Mouse (Mus musculus) layer of hippocampus, adult 2 months (tissue): ENCODE data around the gene Zcchc2. TPM values are rescaled to one million over a fixed set of nuclear protein-coding genes. Genes with fewer than 3 reads are reported as not detected.

ENCODE experiments used
- DNase-seq, 2 experiments: peaks; one replicate each; pipeline ENCODE4 v3.0.0; 2022; ENCODE audit warnings: low spot score in 2 of 2
- H3K27ac ChIP-seq: fragments of 200-600 bp; 2 replicates; pipeline ENCODE4 v1.8.1; 2022
- H3K4me3 ChIP-seq: fragments of 200-600 bp; 2 replicates; pipeline ENCODE4 v1.8.1; 2022; ENCODE audit warnings: mild to moderate bottlenecking
- CTCF ChIP-seq: fragments of 200-600 bp; conservative IDR thresholded peaks from 2 replicates; pipeline ENCODE4 v1.8.1; 2022; ENCODE audit warnings: antibody characterized with exemption, mild to moderate bottlenecking, moderate library complexity
- total RNA-seq, 2 experiments: library from RNA; stranded (reverse); gene quantifications; 2 replicates each; pipeline ENCODE4 v1.2.3; 2021

Gene Zcchc2
- total RNA-seq, 2 experiments from 2014 or later, result 17.7 to 20.0 TPM

GRCm38 (mm10) chr1:105991931-105992837 lies 2.0 kb downstream of the Zcchc2 start:
- DNase-seq, result no peak
- Histone ChIP-seq H3K4me3 (peak overlapping the region; percentile 86), H3K27ac (peak overlapping the region; percentile 94)
- TF ChIP-seq CTCF, result no peak

DNA sequence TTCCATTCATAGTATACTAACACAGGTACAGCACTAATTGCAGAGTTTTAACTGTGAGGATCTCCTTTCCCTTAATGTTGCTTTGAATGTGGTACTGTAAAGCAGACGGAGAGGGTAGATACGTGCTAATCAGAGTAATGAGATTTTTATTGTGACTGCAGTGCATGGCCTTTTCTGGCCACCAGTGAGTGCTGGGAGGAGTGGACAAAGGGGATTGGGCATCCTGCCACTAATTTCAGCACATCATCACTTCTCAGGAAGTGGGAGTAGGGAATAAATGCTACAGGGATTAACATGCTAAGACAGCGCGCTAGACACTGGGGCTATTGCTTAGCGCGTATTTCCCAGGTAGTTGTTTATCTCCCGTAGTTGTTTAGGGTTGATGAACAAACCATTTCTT lies 3.0 kb downstream of the Zcchc2 start:
- DNase-seq, result no peak
- Histone ChIP-seq H3K27ac (peak overlapping the region; percentile 91), H3K4me3 (peak overlapping the region; percentile 86)
- TF ChIP-seq CTCF, result no peak

GRCm38 (mm10) chr1:105993601-105994209 lies 3.5 kb downstream of the Zcchc2 start:
- TF ChIP-seq CTCF, result no peak
- Histone ChIP-seq H3K4me3 (peak overlapping the region; percentile 86), H3K27ac (peak overlapping the region; percentile 91)
- DNase-seq, result peak; percentile 82 to 84

- Histone ChIP-seq H3K27ac (no peak overlapping the region), H3K4me3 (no peak overlapping the region)
- no peak for DNase-seq
- TF ChIP-seq CTCF, result no peak
Measured at GRCm38 (mm10) chr1:105995966-105996365, 5.8 kb downstream of the Zcchc2 start.

DNA sequence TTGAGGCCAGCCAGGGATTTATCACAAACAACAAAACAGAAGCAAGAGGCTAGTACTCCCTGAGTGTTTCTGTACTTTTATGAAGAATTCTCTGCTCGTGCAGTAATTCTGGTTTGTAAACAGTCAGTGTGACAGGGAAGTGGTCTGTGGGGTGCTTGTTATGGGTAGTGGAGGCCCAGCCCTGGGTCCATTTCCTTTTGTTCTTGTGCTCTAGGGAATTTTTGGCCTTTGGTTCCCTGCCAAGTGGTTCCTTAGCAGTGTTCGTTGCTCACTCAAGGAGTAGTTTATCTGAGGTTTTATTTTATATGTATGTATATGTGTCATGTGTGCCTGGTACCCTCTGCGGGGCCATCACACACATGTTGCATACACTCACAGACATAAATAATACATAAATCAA lies 7.1 kb downstream of the Zcchc2 start:
- TF ChIP-seq CTCF, result no peak
- no peak overlapping the region for H3K4me3 ChIP-seq
- DNase-seq, result no peak
- no peak overlapping the region for H3K27ac ChIP-seq

DNA sequence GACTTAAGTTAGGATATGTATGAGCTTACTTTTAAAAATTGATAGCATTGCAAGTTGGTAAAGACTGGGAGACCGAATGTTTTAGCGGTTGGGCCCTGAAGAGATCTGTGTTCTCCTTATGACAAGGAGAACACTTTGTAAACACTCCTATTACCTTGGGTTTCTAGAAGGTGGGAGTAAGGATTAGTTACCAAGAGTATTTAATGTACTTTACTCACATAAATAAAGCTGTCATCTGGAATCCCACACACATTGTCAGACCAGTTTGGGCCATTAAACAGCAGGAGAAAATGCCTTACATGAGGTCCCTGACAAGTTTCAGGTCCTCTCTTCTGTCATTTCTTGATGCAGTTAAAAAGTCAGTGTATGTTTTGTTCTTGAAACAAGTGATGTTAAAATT lies 9.6 kb downstream of the Zcchc2 start:
- H3K27ac ChIP-seq, result no peak overlapping the region
- no peak overlapping the region for H3K4me3 ChIP-seq
- no peak for TF ChIP-seq CTCF
- no peak for DNase-seq

DNA sequence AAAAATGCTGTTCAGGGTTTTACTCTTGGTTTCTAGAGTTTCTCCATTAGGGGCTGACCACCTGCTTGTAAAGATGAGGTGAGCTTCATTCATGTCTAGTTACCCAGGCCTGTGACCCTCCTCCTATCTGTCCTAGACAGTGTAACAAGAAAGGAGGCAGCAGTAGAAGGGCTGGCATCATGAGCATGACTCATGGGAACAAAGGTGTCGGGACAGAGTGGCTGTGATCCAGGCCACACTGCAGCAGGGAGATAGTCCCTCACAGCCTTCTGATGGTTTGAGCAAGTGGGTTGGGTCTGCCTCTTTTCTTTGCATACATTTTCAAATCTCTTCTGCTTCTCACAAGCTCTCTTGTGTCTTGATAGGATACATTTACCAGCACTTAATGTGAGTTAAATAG lies 17.4 kb downstream of the Zcchc2 start:
- no peak overlapping the region for H3K4me3 ChIP-seq
- DNase-seq, result no peak
- no peak for TF ChIP-seq CTCF
- no peak overlapping the region for H3K27ac ChIP-seq

DNA sequence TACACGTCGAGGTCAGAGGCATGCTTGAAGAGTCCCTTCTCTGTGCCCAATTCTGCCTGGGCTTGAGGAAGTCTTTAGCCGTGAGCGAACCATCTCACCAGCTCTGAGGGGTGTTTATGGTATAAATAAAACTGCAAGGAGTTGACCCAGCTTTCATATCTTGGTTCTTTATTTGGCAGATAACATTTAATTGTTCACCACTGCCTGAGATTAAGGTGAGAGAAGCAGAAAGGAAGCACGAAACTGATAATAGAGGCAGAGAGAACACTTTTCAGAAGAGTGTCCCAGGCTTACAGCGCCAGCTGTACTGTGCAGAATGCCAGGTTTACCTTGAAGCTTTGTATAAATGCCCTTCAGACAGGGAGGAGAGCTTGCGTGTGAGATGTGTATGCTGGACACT lies 20.9 kb downstream of the Zcchc2 start:
- H3K27ac ChIP-seq, result no peak overlapping the region
- TF ChIP-seq CTCF, result no peak
- H3K4me3 ChIP-seq, result no peak overlapping the region
- DNase-seq, result no peak

DNA sequence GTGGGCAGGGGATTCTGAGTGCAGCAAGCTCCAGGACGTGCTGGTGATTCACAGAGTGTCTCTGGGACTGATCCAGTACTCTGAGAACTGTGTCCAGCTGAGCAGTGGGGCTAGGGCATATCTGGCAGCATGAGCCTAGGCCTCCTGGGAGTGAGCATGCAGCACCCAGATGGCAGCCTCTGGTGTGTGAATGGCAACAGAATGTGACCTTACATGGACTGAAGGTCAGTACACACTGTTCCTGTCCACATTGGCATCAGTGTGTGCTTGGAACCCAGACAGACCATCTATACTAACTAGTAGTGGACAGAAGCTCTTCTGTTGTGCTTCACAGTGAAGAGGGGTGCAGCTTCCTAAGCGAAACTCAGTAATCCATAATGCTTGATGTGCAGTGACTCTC lies 23.6 kb downstream of the Zcchc2 start:
- no peak for DNase-seq
- Histone ChIP-seq H3K4me3 (no peak overlapping the region), H3K27ac (no peak overlapping the region)
- TF ChIP-seq CTCF, result no peak

DNA sequence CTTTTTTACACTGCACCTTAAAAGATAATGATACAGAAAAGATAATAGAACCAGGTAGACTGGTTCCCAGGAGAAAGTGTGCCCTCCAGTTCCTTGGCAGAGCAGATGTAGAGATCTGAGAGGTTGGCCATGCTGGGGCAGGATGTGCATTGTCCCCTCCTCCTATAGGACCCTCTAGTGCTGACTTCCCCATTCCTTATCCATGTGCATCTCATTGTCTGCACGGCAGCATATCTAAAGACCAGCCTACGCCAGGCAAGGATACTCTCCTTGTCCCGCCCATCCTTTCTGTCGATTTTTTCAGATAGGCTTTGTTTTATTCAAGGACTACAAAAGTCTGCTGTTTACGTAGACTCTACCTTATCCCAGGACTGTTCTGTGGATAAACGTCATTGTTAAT lies 26.1 kb downstream of the Zcchc2 start:
- no peak for DNase-seq
- Histone ChIP-seq H3K4me3 (no peak overlapping the region), H3K27ac (no peak overlapping the region)
- TF ChIP-seq CTCF, result no peak

GRCm38 (mm10) chr1:106019854-106020253 lies 29.6 kb downstream of the Zcchc2 start:
- no peak overlapping the region for H3K27ac ChIP-seq
- no peak for DNase-seq
- TF ChIP-seq CTCF, result no peak
- no peak overlapping the region for H3K4me3 ChIP-seq

DNA sequence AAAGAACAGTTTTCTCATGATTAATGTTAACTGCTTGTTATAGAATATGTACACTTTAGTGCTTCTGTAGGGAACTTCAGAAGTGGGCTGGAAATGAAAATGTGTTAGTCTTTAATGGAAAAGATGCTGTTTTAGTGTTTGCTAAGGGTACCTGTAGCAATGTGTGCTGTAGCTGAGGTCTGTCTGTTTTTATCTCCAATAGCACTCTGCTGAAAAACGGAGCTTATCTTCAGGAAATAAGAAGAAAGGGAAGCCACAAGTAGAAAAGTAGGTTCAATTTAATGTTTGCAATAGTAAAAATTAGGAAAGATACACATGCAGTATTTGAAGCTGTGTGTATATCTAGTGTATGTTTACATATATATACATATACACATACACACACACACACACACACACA lies 32.8 kb downstream of the Zcchc2 start:
- no peak for DNase-seq
- no peak overlapping the region for H3K4me3 ChIP-seq

DNA sequence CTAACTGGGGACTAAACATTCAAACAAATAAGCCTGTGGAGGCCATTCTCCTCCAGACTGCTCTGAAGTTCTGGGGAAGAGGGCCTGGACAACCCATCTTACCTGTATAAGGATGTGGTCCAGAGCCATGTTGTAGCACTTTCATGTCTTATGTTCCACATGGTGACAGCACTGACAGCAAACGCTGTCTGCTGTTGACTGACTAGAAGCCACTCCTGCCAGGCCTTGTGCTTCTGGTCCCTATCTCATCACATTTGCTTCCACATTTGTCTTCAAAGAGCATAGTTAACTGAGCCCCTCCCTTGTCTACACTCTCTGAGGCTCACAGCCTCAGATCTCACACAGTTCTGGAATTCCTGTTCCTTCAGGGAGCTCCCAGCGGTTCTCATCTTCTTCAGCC lies 34.0 kb downstream of the Zcchc2 start:
- no peak overlapping the region for H3K27ac ChIP-seq

More for the DNA sequence above, 32.8 kb downstream of the Zcchc2 start:
- no peak for TF ChIP-seq CTCF
- H3K27ac ChIP-seq, result no peak overlapping the region

DNA sequence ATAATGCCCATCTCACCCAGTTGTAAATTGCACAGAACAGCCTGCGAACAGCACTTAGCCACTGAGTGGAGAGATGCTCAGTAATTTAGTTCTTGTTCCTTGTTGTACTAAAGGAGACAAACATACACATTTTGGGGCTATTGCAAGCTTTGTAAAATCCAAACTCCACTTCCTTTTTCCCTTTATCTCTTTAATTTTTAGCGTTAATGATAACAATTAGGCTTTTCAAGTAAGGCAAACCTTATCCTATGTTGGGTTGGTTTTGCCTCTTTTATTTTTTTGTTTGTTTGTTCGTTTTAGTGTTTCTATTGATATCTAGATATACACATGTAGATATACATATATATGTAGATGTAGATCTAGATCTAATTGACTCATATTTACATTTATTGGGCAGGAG lies 34.6 kb downstream of the Zcchc2 start:
- no peak for TF ChIP-seq CTCF
- no peak for DNase-seq
- Histone ChIP-seq H3K27ac (no peak overlapping the region), H3K4me3 (no peak overlapping the region)

More for the DNA sequence above, 34.0 kb downstream of the Zcchc2 start:
- no peak overlapping the region for H3K4me3 ChIP-seq
- no peak for TF ChIP-seq CTCF
- no peak for DNase-seq
